Mouse (Mus musculus) cerebellum, adult 2 months (tissue): ENCODE measurements at regions not wholly inside any gene's neighbourhood (a gene's known extent, or its start where the extent isn't known, plus 50 kb on each side); places are given as distances from the start of the nearest gene placed in this dataset.

Source experiments
- DNase-seq, 2 experiments: peaks; one replicate each; pipeline ENCODE4 v3.0.0; 2021
- H3K27ac ChIP-seq: fragments of 200-500 bp; 2 replicates; pipeline ENCODE4 v1.5.1; 2012; ENCODE audit warnings: low read length, control low read depth, inconsistent platforms; ENCODE audit not compliant: insufficient read depth
- H3K27me3 ChIP-seq: fragments of 200-500 bp; 2 replicates; pipeline ENCODE4 v1.6.1; 2012; ENCODE audit warnings: inconsistent platforms, mild to moderate bottlenecking, low read length, moderate library complexity; ENCODE audit not compliant: control insufficient read depth, insufficient read depth
- H3K4me1 ChIP-seq: fragments of 200-500 bp; 2 replicates; pipeline ENCODE4 v1.6.1; 2011; ENCODE audit warnings: low read length; ENCODE audit not compliant: control insufficient read depth, insufficient read depth
- H3K4me3 ChIP-seq: fragments of 200-500 bp; replicated peaks from 2 replicates; pipeline ENCODE3; 2011; ENCODE audit warnings: mild to moderate bottlenecking, low read depth, low read length, control low read depth; ENCODE audit not compliant: insufficient read depth
- CTCF ChIP-seq: fragments of 200-500 bp; IDR thresholded peaks from 2 replicates; pipeline ENCODE4 v1.5.1; 2011; ENCODE audit warnings: low read depth, mild to moderate bottlenecking, control low read depth, low read length, moderate library complexity, borderline replicate concordance; ENCODE audit not compliant: insufficient read depth
- POLR2A ChIP-seq: fragments of 200-500 bp; IDR thresholded peaks from 2 replicates; pipeline ENCODE4 v1.6.1; 2011; ENCODE audit warnings: low read length, control low read depth, borderline replicate concordance; ENCODE audit not compliant: insufficient read depth
- WGBS: fragments of 180-500 bp; shearing (Covaris S2); methylation state at CpG from one replicate; pipeline ENCODE4 v1.1.7; 2018; 5-methylcytosine and 5-hydroxymethylcytosine counted together

- no peak overlapping the region for H3K4me3 ChIP-seq
- no peaks in the 10 kb centered on the region for H3K27me3 ChIP-seq
- TF ChIP-seq CTCF (no peak), POLR2A (no peak)
- DNase-seq, result no peak
- no peaks in the 10 kb centered on the region for H3K4me1 ChIP-seq
- H3K27ac ChIP-seq, result no peak overlapping the region
Measured at GRCm38 (mm10) chr10:100197673-100198072, 137.8 kb upstream of the Gm4301 start.

GRCm38 (mm10) chr10:100199090-100199690, 136.3 kb upstream of the Gm4301 start:
- H3K27me3 ChIP-seq, result no peaks in the 10 kb centered on the region
- TF ChIP-seq CTCF (no peak), POLR2A (no peak)
- 45% methylated on average over 8 of the region's 8 CpGs for WGBS
- H3K27ac ChIP-seq, result no peak overlapping the region
- no peaks in the 10 kb centered on the region for H3K4me1 ChIP-seq
- no peak for DNase-seq
- no peak overlapping the region for H3K4me3 ChIP-seq

- no peaks in the 10 kb centered on the region for H3K4me1 ChIP-seq
- H3K27me3 ChIP-seq, result no peaks in the 10 kb centered on the region
- no peak overlapping the region for H3K27ac ChIP-seq
- DNase-seq, result no peak
- WGBS, result 9% methylated on average over 8 of the region's 8 CpGs
- TF ChIP-seq POLR2A, result no peak
- TF ChIP-seq CTCF, result no peak
- H3K4me3 ChIP-seq, result no peak overlapping the region
Measured at GRCm38 (mm10) chr10:100200431-100200830, 135.0 kb upstream of the Gm4301 start.

- no peak for TF ChIP-seq POLR2A
- TF ChIP-seq CTCF, result no peak
- 91% methylated on average over 10 of the region's 10 CpGs for WGBS
- no peak overlapping the region for H3K27ac ChIP-seq
- no peaks in the 10 kb centered on the region for H3K4me1 ChIP-seq
- DNase-seq, result no peak
- no peak overlapping the region for H3K4me3 ChIP-seq
- no peaks in the 10 kb centered on the region for H3K27me3 ChIP-seq
Measured at GRCm38 (mm10) chr10:100206617-100207530, 128.6 kb upstream of the Gm4301 start.

GRCm38 (mm10) chr10:100210684-100211083, 124.8 kb upstream of the Gm4301 start:
- no peak for DNase-seq
- TF ChIP-seq POLR2A (no peak), CTCF (no peak)
- WGBS, result 80% methylated on average over 7 of the region's 7 CpGs
- no peak overlapping the region for H3K4me3 ChIP-seq
- H3K27me3 ChIP-seq, result no peaks in the 10 kb centered on the region
- no peaks in the 10 kb centered on the region for H3K4me1 ChIP-seq
- no peak overlapping the region for H3K27ac ChIP-seq

GRCm38 (mm10) chr10:100224459-100225097, 110.9 kb upstream of the Gm4301 start:
- Histone ChIP-seq H3K27me3 (no peaks in the 10 kb centered on the region), H3K27ac (no peak overlapping the region), H3K4me3 (no peak overlapping the region), H3K4me1 (no peaks in the 10 kb centered on the region)
- no peak for DNase-seq
- TF ChIP-seq CTCF (no peak), POLR2A (no peak)
- 92% methylated on average over 3 of the region's 3 CpGs for WGBS

- 45% methylated on average over 4 of the region's 4 CpGs for WGBS
- TF ChIP-seq POLR2A, result no peak
- no peak for TF ChIP-seq CTCF
- H3K4me1 ChIP-seq, result no peaks in the 10 kb centered on the region
Measured at GRCm38 (mm10) chr10:100259235-100259900, 76.1 kb upstream of the Gm4301 start.

More at GRCm38 (mm10) chr10:100259235-100259900, 76.1 kb upstream of the Gm4301 start:
- Histone ChIP-seq H3K4me3 (no peak overlapping the region), H3K27me3 (no peaks in the 10 kb centered on the region), H3K27ac (no peak overlapping the region)
- no peak for DNase-seq
